Mouse (Mus musculus) embryo, embryonic 11 days (tissue): ENCODE measurements around the gene Grb10.
A peak's percentile ranks its signal among the peaks of the same experiment; 100 is the strongest.

ENCODE experiments used
- DNase-seq: peaks from one replicate; pipeline ENCODE4 v3.0.0-alpha.2; 2015

Gene Grb10

DNA sequence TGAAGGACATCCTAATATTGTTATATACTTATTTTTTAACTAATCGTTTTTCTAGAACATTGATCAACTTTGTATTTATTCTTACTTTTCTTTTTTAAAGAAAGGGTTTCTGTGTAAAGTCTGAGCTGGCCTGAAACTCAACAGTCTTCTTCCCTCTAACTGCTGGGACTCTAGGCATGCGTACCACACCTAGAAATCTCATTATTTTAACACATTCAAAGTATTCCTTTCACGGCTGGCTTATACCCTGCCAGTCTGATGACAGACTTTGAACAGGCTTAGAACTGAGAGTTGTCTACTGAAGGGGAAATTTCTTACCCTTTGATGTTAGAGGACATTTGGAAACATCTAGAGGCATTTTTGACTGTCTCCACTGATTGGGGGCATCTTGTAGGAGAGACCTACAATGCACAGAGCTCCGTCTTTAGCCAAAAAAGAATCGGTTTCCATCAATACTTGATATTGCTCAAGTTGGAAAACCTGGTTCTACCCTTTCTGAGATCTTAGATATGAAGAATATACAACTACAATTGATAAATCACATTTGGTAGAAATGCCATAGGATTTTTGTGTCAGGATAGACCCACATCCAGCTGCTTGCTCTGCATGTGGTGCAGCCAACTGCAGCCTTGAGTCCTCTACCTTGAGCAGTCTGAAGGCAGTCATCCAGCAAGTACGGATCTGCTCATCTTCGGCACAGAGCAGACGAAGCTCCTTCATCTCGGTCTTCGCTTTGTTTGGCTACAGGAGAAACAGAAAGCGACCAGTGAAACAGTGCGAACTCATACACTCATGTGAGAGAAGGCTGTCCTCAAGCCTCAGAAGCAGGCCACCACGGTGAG is 95.0 kb downstream of the Grb10 start:
- no peak for DNase-seq

DNA sequence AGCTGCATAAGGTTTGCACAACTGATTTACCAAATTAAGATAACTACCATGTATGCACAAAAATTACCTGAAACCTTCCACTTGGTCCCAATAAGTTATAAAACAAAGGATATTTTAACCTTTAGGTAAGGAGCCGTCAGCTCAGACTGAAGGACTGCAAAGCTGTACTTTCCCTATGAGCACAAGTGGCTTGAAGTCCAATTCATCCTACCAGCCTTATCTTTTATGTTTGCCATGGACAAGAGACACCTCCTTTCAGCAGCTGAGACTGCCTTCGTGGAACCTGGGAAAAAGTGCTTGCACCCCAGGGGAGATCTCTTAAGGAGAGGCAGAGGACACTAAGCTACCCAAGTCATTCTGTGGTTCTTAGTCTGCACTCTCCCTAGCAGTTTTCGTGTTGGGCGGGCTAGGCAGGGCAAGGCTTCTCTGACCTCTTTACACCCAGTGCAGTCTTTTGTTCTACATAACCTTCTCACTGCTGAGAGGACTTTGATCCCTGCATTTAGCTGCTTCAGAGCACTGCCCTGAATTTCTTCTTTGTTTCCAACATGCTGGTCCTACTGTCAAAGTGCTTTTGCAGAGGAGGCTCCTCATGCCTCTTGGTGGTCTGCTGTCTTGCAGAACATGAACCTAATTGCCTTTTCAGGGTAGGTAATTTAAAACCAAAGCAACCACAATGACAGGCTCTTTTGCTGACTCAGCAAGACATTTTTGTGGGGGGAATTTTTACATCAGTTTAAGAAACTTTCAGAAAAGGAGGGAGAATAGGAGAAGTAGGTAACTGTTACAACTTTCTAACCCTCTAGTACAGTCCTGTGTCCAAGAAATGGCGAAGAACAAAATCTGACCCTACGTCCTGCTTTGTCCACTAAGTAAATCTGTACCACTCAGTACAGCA is 95.9 kb downstream of the Grb10 start:
- peak; percentile 45 for DNase-seq

GRCm38 (mm10) chr11:11940833-11941681 is 97.4 kb downstream of the Grb10 start:
- DNase-seq = no peak

- no peak for DNase-seq
These were observed 98.9 kb downstream of the Grb10 start for GRCm38 (mm10) chr11:11939611-11940010.

DNA sequence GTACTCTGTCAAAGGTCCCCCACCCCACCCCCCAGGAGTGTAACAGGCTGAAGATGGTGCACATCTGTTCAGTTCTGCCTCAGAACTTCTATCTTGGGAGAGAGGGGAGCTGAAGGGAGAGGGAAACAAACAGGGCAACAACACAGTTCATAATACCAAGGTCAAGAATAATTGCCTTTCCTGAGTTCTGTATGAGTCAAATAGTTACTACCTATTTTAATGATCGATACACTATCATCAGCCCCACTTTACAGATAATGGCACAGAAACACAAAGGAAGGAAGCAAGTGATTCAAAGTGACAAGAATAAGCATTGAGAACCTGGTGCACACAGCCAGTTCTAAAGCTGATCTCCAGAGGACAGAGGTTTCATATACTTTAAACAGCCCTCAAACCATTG is 99.9 kb downstream of the Grb10 start:
- no peak for DNase-seq

GRCm38 (mm10) chr11:11937340-11938030 is 101.0 kb downstream of the Grb10 start:
- no peak for DNase-seq

DNA sequence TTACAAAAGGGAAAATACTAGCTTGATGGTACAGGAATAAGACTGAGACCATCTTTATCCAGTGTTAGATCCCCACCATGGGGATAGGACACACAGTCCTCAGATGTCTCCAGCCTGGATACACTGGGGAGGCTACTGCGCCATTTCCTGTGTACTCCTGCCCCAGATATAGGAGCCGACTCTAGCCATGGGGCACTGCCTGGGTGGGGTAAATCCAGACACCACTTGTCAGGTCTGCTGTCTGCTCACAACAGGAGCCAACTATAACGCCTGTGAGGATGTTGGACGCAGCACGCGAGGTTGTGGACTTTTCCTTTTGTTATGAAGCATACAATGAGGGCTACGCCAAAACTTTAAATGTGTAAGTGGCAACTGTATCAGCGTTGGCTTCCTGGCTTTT is 103.7 kb downstream of the Grb10 start:
- no peak for DNase-seq

GRCm38 (mm10) chr11:11932102-11932789 is 106.2 kb downstream of the Grb10 start:
- DNase-seq = no peak

DNA sequence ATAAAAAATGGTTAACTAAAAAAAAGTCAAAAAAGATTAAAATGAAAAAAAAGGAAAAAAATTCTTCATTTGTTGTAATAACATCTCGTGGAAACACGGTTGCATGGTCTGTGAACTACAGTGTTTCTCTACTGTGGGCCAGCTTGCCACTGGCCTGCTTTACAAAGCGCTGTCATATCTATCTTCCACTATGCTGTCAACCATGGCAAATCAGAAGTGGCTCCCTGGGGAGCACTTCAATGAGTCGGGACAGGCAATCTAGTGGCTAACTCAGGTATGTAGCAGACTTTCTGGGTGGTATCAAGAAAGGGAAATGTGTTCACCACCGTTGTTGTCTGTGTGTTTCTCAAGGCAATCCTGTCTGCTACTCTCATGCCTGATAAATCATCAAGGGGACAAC is 106.8 kb downstream of the Grb10 start:
- DNase-seq = peak; percentile 42

- no peak for DNase-seq
These were observed 108.0 kb downstream of the Grb10 start for GRCm38 (mm10) chr11:11930527-11930926.

GRCm38 (mm10) chr11:11929059-11929458 is 109.4 kb downstream of the Grb10 start:
- no peak for DNase-seq

- DNase-seq = no peak
These were observed 109.9 kb downstream of the Grb10 start for GRCm38 (mm10) chr11:11928586-11928985.

GRCm38 (mm10) chr11:11923900-11924299 is 114.6 kb downstream of the Grb10 start:
- DNase-seq = no peak

DNA sequence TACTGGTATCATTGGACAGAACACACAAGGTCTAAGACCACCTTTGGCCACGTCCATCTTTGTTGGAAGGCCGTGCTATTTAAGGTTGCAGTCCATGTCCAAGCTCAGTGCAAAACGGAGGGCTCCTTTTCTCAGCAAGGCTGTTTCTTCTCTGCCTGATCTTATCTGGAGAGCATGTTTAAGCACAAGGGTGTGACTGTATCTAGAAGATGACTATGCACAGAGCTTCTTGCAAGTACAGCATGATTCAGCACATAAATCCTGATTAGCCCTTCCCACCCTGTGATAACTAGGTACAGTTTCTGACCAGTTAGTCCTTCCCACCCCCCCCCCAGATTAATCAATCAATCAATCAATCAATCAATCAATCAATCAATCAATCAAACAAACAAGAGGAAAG is 115.1 kb downstream of the Grb10 start:
- no peak for DNase-seq

DNA sequence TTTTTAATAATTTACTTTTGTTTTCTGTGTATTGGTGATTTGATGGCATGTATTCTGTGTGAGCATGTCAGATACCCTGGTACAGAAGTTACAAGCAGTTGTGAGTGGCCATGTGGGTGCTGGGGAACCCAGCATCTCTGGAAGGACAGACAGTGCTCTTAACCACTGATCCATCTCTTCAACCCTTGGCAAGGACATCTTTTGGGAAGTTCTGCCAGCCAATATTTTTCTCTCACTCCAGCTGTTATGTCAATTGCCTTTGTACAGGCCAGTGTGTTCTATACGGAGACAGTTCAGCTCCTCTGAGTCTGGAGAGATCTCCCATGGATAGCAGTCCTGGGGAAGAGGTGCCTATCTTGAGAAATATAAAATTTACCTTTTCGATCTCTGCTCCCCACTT is 116.4 kb downstream of the Grb10 start:
- no peak for DNase-seq

DNA sequence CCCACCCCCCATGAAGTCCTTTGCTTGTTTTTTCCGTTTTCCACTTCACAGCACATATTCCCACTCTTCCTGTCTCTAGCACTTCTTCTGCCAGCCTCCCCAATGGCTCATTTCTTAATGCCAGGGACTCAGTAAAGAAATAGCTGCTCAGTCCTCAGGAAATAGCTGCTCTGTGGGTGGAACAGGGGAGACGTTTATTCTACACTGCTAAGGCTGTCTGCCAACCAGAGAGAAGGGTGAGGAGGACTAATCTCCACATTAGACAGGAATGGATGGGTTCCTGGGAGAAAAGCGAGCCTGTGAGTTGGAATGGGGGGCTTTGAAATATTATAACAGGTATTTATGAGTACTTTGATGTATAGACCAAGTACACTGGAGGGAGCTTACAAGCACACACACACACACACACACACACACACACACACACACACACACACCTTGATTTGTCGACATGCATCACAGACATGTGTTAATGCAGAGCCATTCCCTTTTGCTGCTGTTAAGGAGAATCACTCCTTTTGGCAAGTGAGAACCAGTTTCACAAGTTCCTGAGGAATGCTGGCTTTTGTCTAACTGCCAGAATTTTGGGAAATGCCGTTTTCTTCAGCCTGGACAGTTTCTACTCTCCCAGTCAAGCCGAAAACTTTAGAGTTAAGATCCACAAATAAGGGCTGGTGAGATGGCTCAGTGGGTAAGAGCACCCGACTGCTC is 130.6 kb downstream of the Grb10 start:
- DNase-seq = no peak

- DNase-seq = no peak
These were observed 133.0 kb downstream of the Grb10 start for GRCm38 (mm10) chr11:11905518-11905917.

DNA sequence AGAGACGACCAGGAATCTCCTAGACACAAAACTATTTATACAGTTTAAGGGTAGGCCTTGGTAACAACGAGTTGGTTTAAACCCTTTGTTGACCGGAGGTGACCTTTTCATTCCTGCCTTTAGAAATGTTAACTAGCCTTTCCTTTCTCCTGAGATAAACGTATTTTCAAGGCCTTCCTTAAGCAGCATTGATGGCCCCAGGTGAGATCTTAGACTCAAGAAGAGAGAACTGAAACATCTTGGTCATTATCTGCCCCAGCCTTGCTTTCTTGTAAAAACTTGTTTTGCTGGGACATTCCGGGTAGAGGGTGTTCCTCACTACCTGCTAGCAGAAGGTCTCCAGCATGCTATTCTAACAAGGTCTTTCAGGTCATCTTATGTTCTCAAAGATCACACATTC is 133.5 kb downstream of the Grb10 start:
- no peak for DNase-seq

DNA sequence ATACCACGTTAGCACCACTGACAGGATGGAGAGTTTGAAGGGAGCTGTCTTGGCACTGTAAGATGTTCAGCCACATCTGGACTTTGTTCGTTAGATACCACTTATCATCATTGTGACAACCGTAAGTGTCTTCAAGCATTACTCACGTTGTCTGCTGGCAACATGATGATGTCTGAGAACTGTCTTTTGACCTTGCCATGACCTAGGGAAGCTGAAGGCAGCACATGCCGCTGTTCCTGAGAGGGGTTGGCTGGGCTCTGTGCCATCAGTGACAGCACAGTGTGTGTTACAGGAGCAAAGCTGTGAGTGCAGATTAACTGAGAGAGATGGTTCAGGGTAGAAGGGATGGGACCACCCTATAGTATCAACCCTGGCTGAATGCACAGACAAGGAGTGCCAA is 137.0 kb downstream of the Grb10 start:
- DNase-seq = peak; percentile 30

DNA sequence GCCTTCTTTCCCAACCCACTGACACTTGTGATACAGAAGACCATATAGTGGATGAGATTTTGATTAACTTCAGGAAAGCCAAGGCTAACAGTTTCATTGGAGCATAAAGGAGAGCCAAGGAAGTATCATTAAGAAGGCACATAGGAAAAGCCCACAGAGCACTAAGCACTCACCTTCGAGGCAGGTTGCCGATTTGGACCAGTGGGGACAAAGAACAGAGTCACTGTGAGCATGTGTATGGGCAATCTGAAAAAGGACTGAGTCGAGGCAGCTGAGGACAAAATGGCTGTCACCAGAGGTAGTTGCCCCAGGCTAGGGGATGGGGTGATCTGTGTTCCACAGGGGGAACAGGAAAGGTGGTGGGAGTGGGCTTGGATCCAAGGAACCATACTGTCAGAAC is 140.0 kb downstream of the Grb10 start:
- no peak for DNase-seq
